Mouse (Mus musculus) left cerebral cortex, adult 2 months (tissue): ENCODE measurements at regions not wholly inside any gene's neighbourhood (a gene's known extent, or its start where the extent isn't known, plus 50 kb on each side); places are given as distances from the start of the nearest gene placed in this dataset.

ENCODE experiments used
- DNase-seq, 2 experiments: peaks; one replicate each; pipeline ENCODE4 v3.0.0; 2021 to 2022; ENCODE audit warnings: low spot score in 2 of 2, mixed read lengths in 1 of 2; ENCODE audit errors: extremely low spot score in 1 of 2
- H3K27ac ChIP-seq: fragments of 200-600 bp; 2 replicates; pipeline ENCODE4 v1.8.1; 2022
- H3K4me3 ChIP-seq: fragments of 200-600 bp; 2 replicates; pipeline ENCODE4 v1.8.1; 2022
- CTCF ChIP-seq: fragments of 200-600 bp; IDR thresholded peaks from 2 replicates; pipeline ENCODE4 v1.8.1; 2022; ENCODE audit warnings: antibody characterized with exemption, mild to moderate bottlenecking, moderate library complexity
- intact Hi-C: fragments of 180-260 bp; cut with DNase I; formaldehyde crosslinking; loops from one replicate; pipeline ENCODE4 v1.15.1; 2025

DNA sequence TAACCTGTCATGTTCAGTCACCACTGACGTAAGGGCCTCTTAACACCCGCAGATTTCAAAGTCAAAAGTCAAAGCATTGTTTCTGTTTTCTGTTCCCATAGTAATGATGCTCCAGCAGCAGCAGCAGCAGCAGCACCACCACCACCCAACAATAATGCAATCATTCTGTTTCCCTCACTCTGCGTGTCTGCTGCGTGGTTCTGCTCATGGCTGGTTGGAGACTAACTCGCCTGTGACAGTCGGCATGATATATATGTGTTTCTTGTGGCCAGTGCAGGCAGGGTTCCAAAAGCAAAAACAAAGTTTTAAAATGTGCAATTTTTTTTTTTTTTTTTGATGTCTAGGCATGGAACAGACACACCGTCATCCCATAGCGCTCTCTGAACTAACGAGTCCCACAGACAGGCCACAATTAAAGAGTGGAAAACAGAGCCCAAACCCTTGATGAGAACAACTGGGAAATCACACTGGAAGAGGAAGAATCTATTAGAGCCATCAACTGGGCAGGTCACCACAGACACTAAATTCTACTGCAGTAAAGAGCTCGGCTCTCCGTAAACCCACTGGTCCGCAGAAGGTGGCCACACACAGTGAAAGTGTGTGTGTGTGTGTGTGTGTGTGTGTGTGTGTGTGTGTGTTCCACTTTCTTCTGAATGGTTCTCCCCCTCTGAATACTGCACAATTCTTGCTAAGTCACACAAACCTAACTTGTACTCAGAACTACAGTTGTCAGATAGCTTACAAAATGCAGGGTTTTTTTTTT lies 169.0 kb upstream of the Fat1 start:
- intact Hi-C loops: no loop called here
- Histone ChIP-seq H3K4me3 (no peak overlapping the region), H3K27ac (no peak overlapping the region)
- no peak for DNase-seq
- no peak for TF ChIP-seq CTCF

DNA sequence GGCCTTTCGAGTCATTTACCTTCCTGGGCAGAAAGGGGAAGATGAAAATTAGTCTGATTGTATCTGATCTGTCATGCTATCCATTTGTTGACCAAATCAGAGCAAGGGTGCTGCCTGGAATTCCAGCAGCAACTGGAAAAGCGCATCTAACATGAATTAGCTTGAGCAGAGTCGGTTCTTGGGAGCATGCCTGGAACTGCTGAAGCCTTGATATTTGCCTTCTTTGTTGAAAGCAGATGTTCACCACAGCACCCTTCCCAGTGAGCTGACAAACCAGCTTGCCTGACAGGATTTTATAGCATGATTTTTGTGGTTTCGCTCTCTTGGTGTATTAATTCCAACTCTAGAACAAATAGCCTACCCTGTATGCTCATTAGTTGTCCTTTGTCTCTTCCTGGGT lies 168.0 kb upstream of the Fat1 start:
- intact Hi-C loops: no loop called here
- H3K4me3 ChIP-seq: no peak overlapping the region
- TF ChIP-seq CTCF: no peak
- DNase-seq: no peak
- no peak overlapping the region for H3K27ac ChIP-seq

DNA sequence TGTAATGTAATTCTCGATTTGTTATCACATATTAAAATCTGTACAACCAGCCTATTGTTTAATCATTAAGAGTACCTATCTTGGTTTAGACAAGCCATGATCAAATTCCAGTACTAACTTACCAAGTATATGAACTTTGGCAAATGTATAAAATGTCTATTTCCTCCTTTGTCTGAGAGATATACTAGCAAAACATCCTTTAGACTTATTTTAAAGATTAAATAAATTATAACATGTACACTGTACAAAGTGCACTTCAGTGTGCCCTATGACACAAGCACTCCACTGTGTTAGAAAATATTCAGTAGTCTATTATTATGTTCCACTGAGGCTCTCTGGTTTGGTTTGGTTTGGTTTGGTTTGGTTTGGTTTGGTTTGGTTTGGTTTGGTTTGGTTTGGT lies 156.0 kb upstream of the Fat1 start:
- DNase-seq: no peak
- intact Hi-C loops: no loop called here
- Histone ChIP-seq H3K4me3 (no peak overlapping the region), H3K27ac (no peak overlapping the region)
- TF ChIP-seq CTCF: no peak

DNA sequence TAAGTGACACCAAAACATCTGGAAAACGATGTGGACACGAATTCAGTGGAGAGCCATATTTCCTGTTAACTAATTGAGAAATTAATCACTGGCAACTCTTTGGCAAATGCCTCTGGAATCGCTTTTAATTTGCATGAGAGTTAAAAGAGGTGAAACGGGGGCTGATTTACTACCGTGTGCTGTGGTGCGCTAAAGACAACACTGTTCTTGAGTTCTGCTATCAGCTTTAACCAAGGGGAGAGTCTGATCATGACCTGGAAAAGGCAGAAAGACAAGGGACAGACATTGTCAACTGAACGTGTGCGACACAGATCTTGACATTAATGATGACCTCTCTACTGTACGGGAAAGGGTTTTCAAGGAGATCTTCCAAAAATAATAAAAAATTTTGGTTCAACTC lies 152.8 kb upstream of the Fat1 start:
- no peak for TF ChIP-seq CTCF
- Histone ChIP-seq H3K4me3 (no peak overlapping the region), H3K27ac (no peak overlapping the region)
- no peak for DNase-seq
- intact Hi-C loops: no loop called here

DNA sequence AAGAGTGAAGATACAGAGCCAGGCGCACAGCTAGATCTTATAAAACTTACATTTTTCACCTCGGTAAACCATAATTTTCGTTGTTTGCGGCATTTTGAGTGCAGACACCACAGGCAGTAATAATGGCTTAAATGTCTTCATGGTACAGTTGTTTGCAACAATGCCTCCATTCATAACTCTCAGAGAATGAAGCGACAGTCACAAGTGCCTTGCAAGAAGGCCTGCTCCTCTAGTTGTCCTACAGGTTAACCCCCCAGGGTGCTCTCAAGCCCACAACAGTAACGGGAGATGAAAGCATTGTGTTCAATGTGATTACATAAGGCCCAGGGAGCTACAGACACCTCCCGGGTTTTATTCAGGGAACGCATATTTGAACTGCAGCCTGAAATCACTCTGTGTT lies 150.1 kb upstream of the Fat1 start:
- Histone ChIP-seq H3K27ac (no peak overlapping the region), H3K4me3 (no peak overlapping the region)
- no peak for DNase-seq
- TF ChIP-seq CTCF: no peak
- intact Hi-C loops: no loop called here

DNA sequence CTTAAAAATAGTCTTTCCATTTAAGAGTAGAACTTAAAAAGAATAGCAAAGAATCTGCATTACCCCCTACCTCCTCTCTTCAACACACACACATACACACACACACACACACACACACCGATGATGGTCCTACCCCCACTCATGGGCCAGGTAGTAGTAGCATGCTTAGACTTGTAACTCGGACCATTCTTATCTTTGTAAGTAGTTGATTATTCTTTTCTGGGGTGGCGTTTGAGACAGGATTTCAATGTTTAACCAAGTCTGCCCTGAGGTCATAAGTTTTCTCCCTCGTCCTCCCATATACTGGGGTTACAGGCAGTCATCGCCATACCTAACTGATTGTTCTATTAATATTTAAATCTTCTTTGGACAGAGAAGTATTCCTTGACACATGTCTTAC lies 148.5 kb upstream of the Fat1 start:
- TF ChIP-seq CTCF: no peak
- intact Hi-C loops: no loop called here
- no peak for DNase-seq
- Histone ChIP-seq H3K4me3 (no peak overlapping the region), H3K27ac (no peak overlapping the region)

DNA sequence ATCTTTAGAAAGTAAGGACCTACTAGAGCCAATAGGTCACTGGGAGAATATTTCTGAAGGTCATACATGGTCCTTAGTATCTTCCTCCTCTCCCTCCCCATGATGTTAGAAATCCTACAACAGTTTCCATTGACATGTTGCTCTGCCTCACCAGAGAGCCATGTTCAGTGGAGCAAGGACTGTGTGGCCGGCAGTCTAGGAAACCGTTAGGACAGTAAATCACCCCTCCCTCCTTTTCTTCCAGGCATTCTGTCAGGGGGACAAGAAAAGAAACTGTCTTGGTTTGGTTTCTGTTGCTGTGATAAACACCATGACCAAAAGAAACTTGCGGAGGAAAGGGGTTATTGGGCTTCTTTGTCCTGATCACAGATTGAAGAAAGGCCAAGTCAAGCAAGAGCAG lies 147.0 kb upstream of the Fat1 start:
- no peak for DNase-seq
- intact Hi-C loops: no loop called here
- Histone ChIP-seq H3K4me3 (no peak overlapping the region), H3K27ac (no peak overlapping the region)
- TF ChIP-seq CTCF: no peak

DNA sequence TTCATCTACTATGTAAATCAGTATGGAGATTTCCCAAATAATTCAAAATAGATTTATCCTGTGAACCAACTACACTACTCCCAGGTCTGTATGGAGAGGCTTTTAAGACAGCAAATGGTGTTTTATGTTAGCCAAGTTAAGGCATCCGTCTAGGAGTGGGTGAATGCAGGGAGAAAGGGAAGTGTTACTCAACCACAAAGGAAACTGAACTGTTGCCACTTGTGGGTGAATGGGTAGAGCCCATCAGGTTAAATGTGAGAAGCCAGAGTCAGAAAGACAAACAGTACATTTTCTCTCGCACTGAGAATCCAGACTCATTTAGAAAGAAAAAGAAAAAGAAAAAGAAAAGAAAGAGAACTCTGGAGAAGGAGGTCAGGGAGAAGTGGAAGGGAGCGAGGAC lies 135.7 kb upstream of the Fat1 start:
- Histone ChIP-seq H3K27ac (no peak overlapping the region), H3K4me3 (no peak overlapping the region)
- DNase-seq: no peak
- intact Hi-C loops: no loop called here
- TF ChIP-seq CTCF: no peak

DNA sequence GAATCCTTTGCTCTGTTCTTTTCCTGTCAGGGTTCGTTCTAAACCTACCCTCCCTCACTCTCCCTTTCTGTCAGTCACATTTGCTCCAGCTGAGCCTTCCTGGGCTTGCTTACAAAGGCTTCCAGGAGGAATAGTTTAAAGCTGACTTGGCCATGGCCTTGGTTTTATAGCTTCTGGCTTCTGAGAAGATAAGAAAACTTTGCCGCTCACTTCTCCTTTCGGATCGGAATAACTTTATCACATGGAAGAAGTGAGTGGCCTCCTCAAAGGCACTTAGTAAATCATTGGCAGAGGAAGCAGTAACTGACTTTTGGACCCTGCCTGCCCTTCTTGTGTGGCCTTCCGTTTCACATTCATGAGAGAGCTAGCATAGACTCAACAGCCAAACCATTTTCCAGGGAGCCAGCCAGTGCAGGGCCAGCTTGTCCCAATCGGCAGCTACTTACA lies 134.4 kb upstream of the Fat1 start:
- Histone ChIP-seq H3K4me3 (no peak overlapping the region), H3K27ac (no peak overlapping the region)
- no peak for DNase-seq
- no peak for TF ChIP-seq CTCF
- intact Hi-C loops: no loop called here

DNA sequence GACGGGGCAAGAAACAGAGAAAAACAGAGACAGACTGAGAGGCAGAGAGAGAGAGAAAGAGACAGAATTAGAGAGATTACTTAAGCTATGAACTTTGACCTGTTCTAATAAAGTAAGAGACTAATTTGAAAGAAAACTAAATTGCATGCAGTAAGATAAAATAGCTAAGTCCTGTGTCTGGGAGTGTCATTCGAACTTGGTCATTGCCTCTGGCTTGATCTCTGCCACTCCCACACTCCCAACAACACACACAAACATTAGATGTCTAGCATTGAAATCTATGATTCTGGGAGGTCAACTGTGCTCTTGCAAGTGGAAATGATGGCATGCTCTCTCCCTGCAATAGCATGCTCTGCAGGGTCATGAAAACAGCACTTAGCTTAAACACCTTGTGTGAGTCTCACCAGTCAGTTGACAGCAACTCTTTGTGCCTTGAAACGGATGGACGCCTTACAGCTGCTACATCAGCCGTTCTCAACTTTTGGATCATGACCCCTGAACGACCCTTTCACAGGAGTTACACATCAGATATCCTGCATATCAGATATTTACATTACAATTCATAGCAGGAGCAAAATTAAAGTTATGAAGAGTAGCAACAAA lies 133.5 kb upstream of the Fat1 start:
- no peak for DNase-seq
- H3K27ac ChIP-seq: no peak overlapping the region
- intact Hi-C loops: no loop called here
- H3K4me3 ChIP-seq: no peak overlapping the region
- TF ChIP-seq CTCF: no peak

DNA sequence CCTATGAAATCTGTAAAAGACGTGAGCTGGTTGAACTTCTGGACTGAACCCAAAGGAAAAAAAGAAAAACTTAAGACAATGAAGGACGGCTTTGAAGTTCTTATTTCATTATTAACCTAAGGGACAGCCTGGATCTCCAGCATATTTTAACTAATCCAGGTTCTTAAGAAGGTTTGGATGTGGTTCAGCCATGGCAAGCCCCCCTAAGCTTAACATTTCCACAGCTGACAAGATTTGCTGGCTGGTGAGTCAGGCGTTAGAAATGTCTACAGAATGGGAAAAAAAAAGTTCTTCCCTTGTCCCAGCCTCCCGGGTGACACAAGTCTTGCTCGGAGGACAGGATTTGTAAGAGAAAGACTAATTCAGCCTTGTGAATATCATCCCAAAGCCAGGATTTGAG lies 132.9 kb upstream of the Fat1 start:
- no peak for DNase-seq
- TF ChIP-seq CTCF: no peak
- Histone ChIP-seq H3K4me3 (no peak overlapping the region), H3K27ac (no peak overlapping the region)
- intact Hi-C loops: no loop called here

DNA sequence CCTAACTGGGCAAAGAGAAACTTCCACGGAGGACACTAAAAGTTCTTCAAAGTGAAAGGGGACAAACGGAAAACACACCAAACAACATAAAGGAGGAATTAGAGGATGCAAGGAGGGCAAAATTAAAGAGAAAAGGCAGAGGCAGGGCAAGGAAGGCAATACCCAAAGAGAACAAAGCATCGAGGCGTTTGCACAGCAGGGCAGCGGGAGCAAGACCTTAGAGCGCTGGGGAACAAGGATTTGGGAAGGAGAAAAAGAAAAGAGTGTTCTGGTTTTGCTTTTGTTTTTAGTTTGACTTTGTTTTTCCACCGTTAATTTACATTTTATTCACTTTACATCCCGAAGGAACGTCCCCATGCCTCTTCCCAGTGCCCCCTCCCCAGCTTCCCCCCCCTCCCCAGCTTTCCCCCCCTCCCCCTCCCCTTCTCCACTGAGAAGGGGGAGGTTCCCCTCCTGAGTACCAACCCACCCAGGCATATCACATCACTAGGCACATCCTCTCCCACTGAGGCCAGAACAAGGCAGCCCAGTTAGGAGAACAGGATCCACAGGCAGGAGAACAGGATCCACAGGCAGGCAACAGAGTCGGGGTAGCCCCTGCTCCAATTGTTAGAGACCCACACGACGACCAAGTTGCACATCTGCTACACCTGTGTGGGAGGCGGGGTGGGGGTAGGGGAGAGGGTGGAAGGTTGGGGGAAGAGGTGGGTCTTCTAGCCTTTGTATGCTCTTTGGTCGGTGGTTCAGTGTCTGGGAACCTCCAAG lies 130.7 kb upstream of the Fat1 start:
- DNase-seq: no peak
- Histone ChIP-seq H3K4me3 (no peak overlapping the region), H3K27ac (no peak overlapping the region)
- TF ChIP-seq CTCF: no peak
- intact Hi-C loops: no loop called here
